Mouse (Mus musculus) thymus, adult 2 months (tissue): ENCODE measurements at regions not wholly inside any gene's neighbourhood (a gene's known extent, or its start where the extent isn't known, plus 50 kb on each side); places are given as distances from the start of the nearest gene placed in this dataset.

Experiments
- DNase-seq: peaks from one replicate; pipeline ENCODE4 v3.0.0; 2021
- H3K27ac ChIP-seq: fragments of 200-500 bp; 2 replicates; pipeline ENCODE4 v1.5.1; 2012; ENCODE audit warnings: low read length, control low read depth; ENCODE audit not compliant: control insufficient read depth, insufficient read depth
- H3K27me3 ChIP-seq: fragments of 200-500 bp; 2 replicates; pipeline ENCODE4 v1.6.1; 2012; ENCODE audit warnings: mild to moderate bottlenecking, low read length, moderate library complexity, mixed read lengths; ENCODE audit not compliant: control insufficient read depth, insufficient read depth
- H3K36me3 ChIP-seq: fragments of 200-500 bp; 2 replicates; pipeline ENCODE4 v1.6.1; 2012; ENCODE audit warnings: mild to moderate bottlenecking, low read length, moderate library complexity; ENCODE audit not compliant: control insufficient read depth, insufficient read depth
- H3K4me1 ChIP-seq: fragments of 200-500 bp; replicated peaks from 2 replicates; pipeline ENCODE4 v1.6.1; 2012; ENCODE audit warnings: low read length; ENCODE audit not compliant: control insufficient read depth, insufficient read depth
- H3K4me3 ChIP-seq: fragments of 200-500 bp; 2 replicates; pipeline ENCODE4 v1.5.1; 2012; ENCODE audit warnings: mild to moderate bottlenecking, low read length, control low read depth, moderate library complexity; ENCODE audit not compliant: control insufficient read depth, insufficient read depth
- CTCF ChIP-seq: fragments of 200-500 bp; IDR thresholded peaks from 2 replicates; pipeline ENCODE4 v1.5.1; 2012; ENCODE audit warnings: mild to moderate bottlenecking, control low read depth, low read length, moderate library complexity, borderline replicate concordance; ENCODE audit not compliant: control insufficient read depth, poor library complexity, insufficient read depth; ENCODE audit errors: extremely low read depth
- POLR2A ChIP-seq: fragments of 200-500 bp; IDR thresholded peaks from 2 replicates; pipeline ENCODE4 v1.6.1; 2012; ENCODE audit warnings: mild to moderate bottlenecking, low read length, control low read depth, moderate library complexity; ENCODE audit not compliant: control insufficient read depth, poor library complexity, insufficient read depth; ENCODE audit errors: extremely low read depth
- WGBS: fragments of 180-500 bp; shearing (Covaris S2); methylation state at CpG from one replicate; pipeline ENCODE4 v1.1.7; 2018; 5-methylcytosine and 5-hydroxymethylcytosine counted together

GRCm38 (mm10) chr11:64650571-64651282 lies 214.3 kb upstream of the F930015N05Rik start:
- DNase-seq, result no peak
- no peaks in the 10 kb centered on the region for H3K27me3 ChIP-seq
- H3K27ac ChIP-seq, result no peak overlapping the region
- no peak overlapping the region for H3K4me3 ChIP-seq
- H3K36me3 ChIP-seq, result no peaks in the 10 kb centered on the region
- WGBS, result 90% methylated on average over 10 of the region's 10 CpGs
- H3K4me1 ChIP-seq, result no peaks in the 10 kb centered on the region
- TF ChIP-seq CTCF (no peak), POLR2A (no peak)

DNA sequence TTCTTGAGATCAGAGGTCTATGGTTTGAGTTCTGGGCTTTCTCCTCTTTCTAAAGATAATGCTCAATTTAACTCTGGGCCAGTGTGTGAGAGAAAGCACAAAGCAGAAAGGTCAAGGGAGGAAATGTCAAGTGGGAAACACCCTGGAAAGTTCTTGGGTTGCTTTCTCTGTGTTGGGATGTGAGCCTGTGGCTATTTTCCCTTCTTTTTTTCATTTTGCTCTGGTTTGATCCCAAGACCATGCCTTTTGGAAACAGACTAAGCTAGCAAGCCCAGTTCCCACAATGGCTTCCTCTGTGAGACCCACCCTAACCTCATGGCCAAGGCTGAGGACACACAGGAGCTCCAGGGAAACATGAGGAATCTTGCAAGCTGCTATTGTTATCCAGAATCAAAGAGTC lies 216.4 kb upstream of the F930015N05Rik start:
- H3K27me3 ChIP-seq, result no peaks in the 10 kb centered on the region
- TF ChIP-seq CTCF (no peak), POLR2A (no peak)
- no peak for DNase-seq
- H3K36me3 ChIP-seq, result no peaks in the 10 kb centered on the region
- H3K4me1 ChIP-seq, result no peaks in the 10 kb centered on the region
- H3K27ac ChIP-seq, result no peak overlapping the region
- H3K4me3 ChIP-seq, result no peak overlapping the region

DNA sequence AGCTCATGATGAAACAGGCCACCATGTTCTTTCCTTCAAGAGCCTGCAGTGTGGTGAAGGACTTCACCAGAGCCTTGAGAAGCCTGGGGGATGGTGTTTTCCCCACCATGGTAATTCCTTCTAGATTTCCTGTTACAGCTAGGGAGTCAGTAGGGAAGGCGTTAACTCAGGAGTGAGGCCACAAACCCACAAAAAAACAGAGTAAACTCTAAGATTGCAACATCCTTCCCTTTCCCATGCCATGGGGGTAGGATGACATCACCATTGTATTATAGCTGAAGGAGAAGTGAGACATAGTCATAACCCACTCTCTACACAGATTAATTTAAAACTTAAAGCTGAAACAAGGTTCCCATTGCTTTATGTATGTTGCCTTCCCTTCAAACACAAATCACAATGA lies 218.7 kb upstream of the F930015N05Rik start:
- Histone ChIP-seq H3K36me3 (no peaks in the 10 kb centered on the region), H3K4me3 (no peak overlapping the region), H3K27me3 (no peaks in the 10 kb centered on the region), H3K4me1 (no peaks in the 10 kb centered on the region), H3K27ac (no peak overlapping the region)
- TF ChIP-seq POLR2A, result no peak
- no peak for TF ChIP-seq CTCF
- WGBS, result 34% methylated on average over 1 of the region's 1 CpGs
- no peak for DNase-seq

DNA sequence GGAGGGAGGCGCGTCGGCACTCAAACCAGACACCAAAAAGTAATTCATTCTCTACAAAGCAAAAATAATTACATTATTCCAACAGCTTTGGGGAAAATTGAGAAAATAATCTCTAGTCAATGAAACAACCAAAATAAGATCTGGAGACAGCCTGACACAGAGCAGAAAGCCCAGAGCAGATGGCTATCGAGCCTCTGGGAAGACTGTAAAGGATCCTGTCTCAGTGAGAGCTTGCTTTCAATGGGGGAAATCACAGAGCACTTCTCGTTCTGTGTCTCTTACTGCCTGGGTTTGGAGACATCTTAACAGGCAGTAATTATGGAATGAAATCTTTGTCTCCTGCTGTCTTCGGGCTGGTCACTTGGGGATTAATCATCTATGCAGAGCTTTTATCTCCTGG lies 226.7 kb upstream of the F930015N05Rik start:
- Histone ChIP-seq H3K4me3 (no peak overlapping the region), H3K27ac (no peak overlapping the region), H3K36me3 (no peaks in the 10 kb centered on the region), H3K4me1 (no peaks in the 10 kb centered on the region), H3K27me3 (no peaks in the 10 kb centered on the region)
- DNase-seq, result no peak
- 70% methylated on average over 6 of the region's 6 CpGs for WGBS
- TF ChIP-seq CTCF (no peak), POLR2A (no peak)

GRCm38 (mm10) chr11:64667010-64667409 lies 230.6 kb upstream of the F930015N05Rik start:
- Histone ChIP-seq H3K4me1 (no peaks in the 10 kb centered on the region), H3K27ac (no peak overlapping the region), H3K36me3 (no peaks in the 10 kb centered on the region), H3K4me3 (no peak overlapping the region), H3K27me3 (no peaks in the 10 kb centered on the region)
- 91% methylated on average over 3 of the region's 3 CpGs for WGBS
- TF ChIP-seq POLR2A, result no peak
- TF ChIP-seq CTCF, result no peak
- no peak for DNase-seq

GRCm38 (mm10) chr11:64667521-64667920 lies 231.1 kb upstream of the F930015N05Rik start:
- H3K27me3 ChIP-seq, result no peaks in the 10 kb centered on the region
- WGBS, result 88% methylated on average over 7 of the region's 7 CpGs
- no peak for DNase-seq
- no peak overlapping the region for H3K4me3 ChIP-seq
- TF ChIP-seq POLR2A (no peak), CTCF (no peak)
- no peak overlapping the region for H3K27ac ChIP-seq
- H3K4me1 ChIP-seq, result no peaks in the 10 kb centered on the region
- no peaks in the 10 kb centered on the region for H3K36me3 ChIP-seq

DNA sequence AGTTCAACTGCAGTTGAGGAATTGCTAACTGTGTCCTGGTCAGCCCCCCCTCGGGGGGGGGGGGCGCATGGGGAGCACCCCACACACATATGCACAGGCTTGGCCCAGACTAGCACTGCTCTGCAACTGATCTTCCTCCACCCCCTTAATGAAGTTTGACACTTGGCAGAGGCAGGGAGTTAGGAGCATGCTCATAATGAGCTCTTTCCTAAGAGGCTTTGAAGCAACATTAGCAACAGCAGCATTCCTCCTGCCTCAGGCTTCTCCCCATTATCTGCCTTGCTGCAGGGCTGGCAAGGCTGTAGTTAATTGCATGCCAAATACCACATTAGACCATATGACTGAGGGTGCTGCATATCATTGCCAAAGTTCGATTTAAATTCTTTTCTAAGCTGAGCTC lies 235.4 kb upstream of the F930015N05Rik start:
- WGBS, result 60% methylated on average over 3 of the region's 3 CpGs
- Histone ChIP-seq H3K27ac (no peak overlapping the region), H3K4me1 (no peaks in the 10 kb centered on the region), H3K27me3 (no peaks in the 10 kb centered on the region), H3K36me3 (no peaks in the 10 kb centered on the region), H3K4me3 (no peak overlapping the region)
- no peak for DNase-seq
- no peak for TF ChIP-seq POLR2A
